Mouse (Mus musculus) heart, adult 2 months (tissue): ENCODE results near the gene Mcfd2.

Source experiments
- CTCF ChIP-seq: fragments of 200-600 bp; IDR thresholded peaks from 2 replicates; pipeline ENCODE4 v1.8.1; 2022; ENCODE audit warnings: antibody characterized with exemption, mild to moderate bottlenecking, moderate library complexity
- EP300 ChIP-seq: fragments of 200-500 bp; IDR thresholded peaks from 2 replicates; pipeline ENCODE4 v1.6.1; 2011; ENCODE audit warnings: low read depth, low read length, control low read depth; ENCODE audit not compliant: insufficient read depth
- POLR2A ChIP-seq: fragments of 200-500 bp; IDR thresholded peaks from 2 replicates; pipeline ENCODE4 v1.6.1; 2011; ENCODE audit warnings: mild to moderate bottlenecking, low read depth, low read length, control low read depth; ENCODE audit not compliant: insufficient read depth

DNA sequence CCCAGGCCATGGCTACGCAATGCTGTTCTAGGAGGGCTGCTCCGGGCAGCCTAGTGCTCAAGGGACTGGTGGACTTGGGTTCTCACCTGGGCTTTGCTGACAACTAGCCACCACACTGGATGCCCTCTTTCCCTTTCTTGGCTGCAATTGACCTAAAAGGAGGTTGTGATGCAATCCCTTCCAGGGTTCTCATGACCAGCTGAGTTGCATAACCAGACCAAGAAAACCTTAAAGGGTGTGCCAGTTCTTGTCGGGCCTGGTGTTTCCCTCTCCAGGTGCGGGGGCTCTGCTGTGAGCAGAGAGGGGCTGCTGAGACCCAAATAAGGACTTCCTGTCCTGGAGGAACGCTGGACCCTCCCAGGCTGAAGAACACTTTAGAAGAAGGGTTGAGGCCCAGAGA is 27.4 kb upstream of the Mcfd2 start:
- TF ChIP-seq CTCF (no peak), POLR2A (no peak), EP300 (no peak)
